Mouse (Mus musculus) cerebellum, adult 2 months (tissue): ENCODE data around the gene Zfp800.

Experiments
- CTCF ChIP-seq: fragments of 200-500 bp; IDR thresholded peaks from 2 replicates; pipeline ENCODE4 v1.5.1; 2011; ENCODE audit warnings: low read depth, mild to moderate bottlenecking, control low read depth, low read length, moderate library complexity, borderline replicate concordance; ENCODE audit not compliant: insufficient read depth
- POLR2A ChIP-seq: fragments of 200-500 bp; IDR thresholded peaks from 2 replicates; pipeline ENCODE4 v1.6.1; 2011; ENCODE audit warnings: low read length, control low read depth, borderline replicate concordance; ENCODE audit not compliant: insufficient read depth

DNA sequence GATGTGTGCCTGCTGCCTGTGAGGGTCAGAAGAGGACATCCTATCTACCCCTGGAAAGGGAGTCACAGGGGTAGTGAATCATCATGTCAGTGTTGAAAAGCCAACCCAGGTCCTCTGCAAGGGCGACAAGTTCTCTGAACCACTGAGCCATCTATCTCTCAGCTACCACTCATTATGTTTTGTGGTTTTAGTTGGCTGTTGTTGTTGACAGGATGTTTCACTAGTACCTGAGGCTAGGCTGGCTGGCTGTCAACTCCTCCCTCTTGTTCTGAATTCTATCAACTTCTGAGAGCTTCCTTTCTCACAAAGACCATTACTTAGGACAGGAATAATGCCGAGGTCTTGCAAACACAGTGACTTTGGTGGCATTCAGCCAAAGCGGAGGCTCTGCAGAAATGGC, 12.6 kb downstream of the Zfp800 start:
- TF ChIP-seq CTCF (no peak), POLR2A (no peak)
